Mouse (Mus musculus): ENCODE data around the gene Nol10.

GRCm38 (mm10) chr12:17338338-17338737 lies 9.9 kb upstream of the Nol10 start:
- TF ChIP-seq GATA1 (IDR thresholded peaks at IDR 0.05; ENCODE audit: borderline replicate concordance, low read length): no peak
- TF ChIP-seq FLI1 (IDR thresholded peaks at IDR 0.05; ENCODE audit: low read length): no peak

Measured in megakaryocyte, embryonic 14.5 days (primary cell).